Mouse (Mus musculus) adrenal gland, postnatal 10 days (tissue): ENCODE measurements at regions not wholly inside any gene's neighbourhood (a gene's known extent, or its start where the extent isn't known, plus 50 kb on each side); places are given as distances from the start of the nearest gene placed in this dataset.

Experiments
- DNase-seq: peaks from one replicate; pipeline ENCODE4 v3.0.0; 2021; ENCODE audit warnings: mixed read lengths

- no peak for DNase-seq
These were observed 782.0 kb upstream of the Celf2 start for GRCm38 (mm10) chr2:8291357-8291756.

GRCm38 (mm10) chr2:8287403-8287802 is 778.0 kb upstream of the Celf2 start:
- no peak for DNase-seq

GRCm38 (mm10) chr2:8276127-8276773 is 766.9 kb upstream of the Celf2 start:
- DNase-seq: no peak
